8 mouse cellular contexts compared by ENCODE assay signal in the genomic region with DNA sequence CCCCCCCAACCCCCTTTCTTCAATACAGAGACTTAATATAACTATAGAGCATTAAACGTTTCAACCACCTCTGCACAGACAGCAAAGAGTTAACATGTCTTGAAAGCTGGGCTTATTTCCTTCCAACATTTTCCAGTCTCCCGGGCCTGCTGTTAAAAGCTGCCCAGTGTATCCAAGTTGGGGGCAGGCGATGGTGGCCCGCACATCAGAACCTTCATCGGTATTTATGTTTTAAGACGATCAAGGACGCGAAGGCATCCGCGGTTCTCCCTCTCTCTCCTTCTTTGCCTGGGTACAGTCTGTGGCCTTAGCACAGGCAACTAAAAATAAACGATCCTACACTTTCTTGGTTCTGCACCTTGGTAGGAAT. TPM values are rescaled to one million over a fixed set of nuclear protein-coding genes. Genes with fewer than 3 reads are reported as not detected.
A peak's percentile ranks its signal among the peaks of the same experiment; 100 is the strongest.
DNase-seq lines count a peak whose midpoint lies in the region; ATAC-seq and TF ChIP-seq lines count a peak whose summit lies in the region.

No protein-coding gene starts in this region.

- intact Hi-C loops in left cerebral cortex, postnatal 14 days (cut with DNase I), result no loop called here
- intact Hi-C loops in gastrocnemius, postnatal 36 days (cut with DNase I), result no loop called here

- peak overlapping the region; percentile 91 for H3K4me3 ChIP-seq in testis, adult 2 months (ENCODE audit: control insufficient read depth, low read depth, low read length)
- H3K4me3 ChIP-seq in limb, embryonic 15.5 days, result peak overlapping the region; percentile 59

- H3K9ac ChIP-seq in limb, embryonic 15.5 days, result peak overlapping the region; percentile 56

- peaks cover 2% of the 10 kb centered on the region for H3K36me3 ChIP-seq in testis, adult 2 months (ENCODE audit: control insufficient read depth, insufficient read depth, low read length)
- peaks cover 27% of the 10 kb centered on the region; the same call in 1 of the 2 replicates for H3K36me3 ChIP-seq in limb, embryonic 15.5 days

- H3K4me1 ChIP-seq in testis, adult 2 months (ENCODE audit: control insufficient read depth, insufficient read depth, low read length), result peaks cover 7% of the 10 kb centered on the region; the same call in 1 of the 2 replicates
- peaks cover 44% of the 10 kb centered on the region for H3K4me1 ChIP-seq in limb, embryonic 15.5 days

- H3K27me3 ChIP-seq in testis, adult 2 months (ENCODE audit: control insufficient read depth, insufficient read depth, low read length), result no peaks in the 10 kb centered on the region
- H3K27me3 ChIP-seq in limb, embryonic 15.5 days, result no peaks in the 10 kb centered on the region

- no peak for TF ChIP-seq CTCF in testis, adult 2 months (IDR thresholded peaks at IDR 0.05; ENCODE audit: control insufficient read depth, insufficient read depth, insufficient replicate concordance, low read depth, low read length)

- H3K27ac ChIP-seq in testis, adult 2 months (ENCODE audit: control insufficient read depth, insufficient read depth, low read depth, low read length), result peak overlapping the region; percentile 85
- peak overlapping the region; percentile 93 for H3K27ac ChIP-seq in limb, embryonic 15.5 days

- WGBS in limb, embryonic 15.5 days, result under 1% methylated on average over 11 of the region's 11 CpGs

- DNase-seq in gastrocnemius, postnatal 10 days, result peak; percentile 15
- no peak for DNase-seq in gastrocnemius, adult 8-10 months (ENCODE audit: low spot score in 2 of 2)
- no peak for DNase-seq in testis, postnatal 10 days (ENCODE audit: low spot score)
- no peak for DNase-seq in left cerebral cortex, postnatal 14 days (ENCODE audit: low spot score in 2 of 2)
- DNase-seq in layer of hippocampus, adult 18-20 months (ENCODE audit: low spot score in 2 of 2), result no peak
- no peak for DNase-seq in gastrocnemius, postnatal 36 days

- ATAC-seq in limb, embryonic 15.5 days (ENCODE audit: insufficient number of reproducible peaks, low FRiP score, low TSS enrichment, low read depth), result no peak

- TF ChIP-seq POLR2A in testis, adult 2 months (IDR thresholded peaks at IDR 0.05; ENCODE audit: control insufficient read depth, low read depth, low read length), result no peak

- H3K9me3 ChIP-seq in limb, embryonic 15.5 days, result no peaks in the 10 kb centered on the region

- H3K4me2 ChIP-seq in limb, embryonic 15.5 days, result peak overlapping the region; percentile 85

RNA-seq across cellular contexts. Expression of gene Cdk1, which starts 0.9 kb away (rescaled TPM):
- total RNA-seq in gastrocnemius, postnatal 10 days (2021), result 10 to 100 TPM; 25.5 to 25.9 TPM
- not detected for total RNA-seq in gastrocnemius, adult 8-10 months (2022)
- 49.2 and 49.5 TPM in 2 replicates for polyA plus RNA-seq in testis, adult 2 months (2012; rRNA removed)
- polyA plus RNA-seq in limb, embryonic 15.5 days (2015; fragmentation: Nextera tagmentation; extraction: Ambion mirVana), result 348 and 358 TPM in 2 replicates
- 1 to 10 TPM; 2.6 to 3.3 TPM for total RNA-seq in left cerebral cortex, postnatal 14 days (2021)
- total RNA-seq in layer of hippocampus, adult 18-20 months (2021), result under 1 TPM in 1 of 2 experiments, not detected in 1; 0.25 TPM
- 1 to 10 TPM in 1 of 2 experiments, under 1 TPM in 1; 0.86 to 1.6 TPM for total RNA-seq in gastrocnemius, postnatal 36 days (2021)

RNA-seq across cellular contexts. Expression of gene Ank3, which starts 46.7 kb away (rescaled TPM):
- total RNA-seq in gastrocnemius, postnatal 10 days (2021), result 10 to 100 TPM; 82.7 to 83.3 TPM
- 100 to 1,000 TPM in 1 of 4 experiments, 10 to 100 TPM in 3; 81.4 to 115 (median 89.6) TPM for total RNA-seq in gastrocnemius, adult 8-10 months (2022)
- 3.4 and 3.6 TPM in 2 replicates for polyA plus RNA-seq in testis, adult 2 months (2012; rRNA removed)
- 25.1 and 29.1 TPM in 2 replicates for polyA plus RNA-seq in limb, embryonic 15.5 days (2015; fragmentation: Nextera tagmentation; extraction: Ambion mirVana)
- 100 to 1,000 TPM; 533 to 540 TPM for total RNA-seq in left cerebral cortex, postnatal 14 days (2021)
- total RNA-seq in layer of hippocampus, adult 18-20 months (2021), result 100 to 1,000 TPM; 414 to 427 TPM
- 100 to 1,000 TPM in 1 of 2 experiments, 10 to 100 TPM in 1; 84.5 to 114 TPM for total RNA-seq in gastrocnemius, postnatal 36 days (2021)

Comparison
In these comparisons a context has a peak if more than half of its experiments do, and no peak if none do; other contexts are left out.
1. RNA of gene Cdk1, which starts 0.9 kb away (total RNA-seq): 25.5 to 25.9 TPM in gastrocnemius, postnatal 10 days; 2.6 to 3.3 TPM in left cerebral cortex, postnatal 14 days, 0.86 to 1.6 TPM in gastrocnemius, postnatal 36 days, 0.25 TPM in layer of hippocampus, adult 18-20 months and not detected in gastrocnemius, adult 8-10 months; every median in the first group is over 4 times any median in the second.